Mouse (Mus musculus): ENCODE results near the gene Tmem115. TPM values are rescaled to one million over a fixed set of nuclear protein-coding genes. Genes with fewer than 3 reads are reported as not detected.

Gene Tmem115
- polyA plus RNA-seq, 1 experiment from 2014 or later: 41.3 TPM

DNA sequence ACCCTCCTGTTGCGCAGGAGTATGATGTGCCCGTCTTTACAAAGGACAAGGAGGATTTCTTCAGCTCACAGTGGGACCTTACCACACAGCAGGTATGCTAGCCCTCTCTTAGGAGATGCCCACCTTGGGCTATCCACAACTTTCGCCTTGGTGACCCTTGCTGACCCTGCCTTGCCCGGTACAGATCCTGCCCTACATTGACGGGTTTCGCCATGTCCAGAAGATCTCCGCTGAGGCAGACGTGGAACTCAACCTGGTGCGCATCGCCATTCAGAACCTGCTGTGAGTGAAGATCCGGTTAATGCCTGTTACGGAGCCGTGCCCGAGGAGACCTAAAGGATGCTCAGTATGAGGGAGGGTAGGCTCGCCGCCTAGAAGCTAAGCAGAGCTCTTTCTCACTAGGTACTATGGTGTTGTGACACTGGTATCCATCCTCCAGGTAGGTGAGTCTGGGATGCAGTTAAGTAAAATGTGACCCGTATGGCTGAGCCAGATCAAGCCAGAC, 10.5 kb downstream of the Tmem115 start:
- ATAC-seq: no peak
- Histone ChIP-seq H3K27ac (no peak overlapping the region), H3K4me3 (replicated peaks) (no peak overlapping the region), H3K36me3 (peaks cover 34% of the 10 kb centered on the region), H3K4me1 (replicated peaks) (peaks cover 45% of the 10 kb centered on the region), H3K4me2 (replicated peaks) (no peak overlapping the region), H3K9me3 (no peaks in the 10 kb centered on the region), H3K27me3 (peaks cover 19% of the 10 kb centered on the region), H3K9ac (replicated peaks) (no peak overlapping the region)
- 96% methylated on average over 17 of the region's 17 CpGs for WGBS

DNA sequence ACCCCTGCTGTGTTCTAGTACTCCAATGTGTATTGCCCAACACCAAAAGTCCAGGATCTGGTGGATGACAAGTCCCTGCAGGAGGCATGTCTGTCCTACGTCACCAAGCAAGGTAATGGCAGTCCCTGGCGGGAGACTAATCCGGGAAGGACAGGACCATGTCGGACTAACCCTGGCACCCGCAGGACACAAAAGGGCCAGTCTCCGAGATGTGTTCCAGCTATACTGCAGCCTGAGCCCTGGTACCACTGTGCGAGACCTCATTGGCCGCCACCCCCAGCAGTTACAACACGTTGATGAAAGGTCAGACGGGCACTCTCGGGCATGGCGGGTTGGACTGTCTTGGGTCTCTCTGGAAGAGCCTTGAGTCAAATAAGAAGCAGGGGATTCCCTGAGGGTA, 11.0 kb downstream of the Tmem115 start:
- H3K4me3 ChIP-seq (replicated peaks): no peak overlapping the region
- peaks cover 45% of the 10 kb centered on the region for H3K4me1 ChIP-seq (replicated peaks)
- no peak overlapping the region for H3K4me2 ChIP-seq (replicated peaks)
- H3K9me3 ChIP-seq: no peaks in the 10 kb centered on the region
- no peak overlapping the region for H3K27ac ChIP-seq
- no peak for ATAC-seq
- peaks cover 24% of the 10 kb centered on the region for H3K27me3 ChIP-seq
- H3K9ac ChIP-seq (replicated peaks): no peak overlapping the region
- peaks cover 29% of the 10 kb centered on the region for H3K36me3 ChIP-seq
- WGBS: 93% methylated on average over 12 of the region's 12 CpGs

DNA sequence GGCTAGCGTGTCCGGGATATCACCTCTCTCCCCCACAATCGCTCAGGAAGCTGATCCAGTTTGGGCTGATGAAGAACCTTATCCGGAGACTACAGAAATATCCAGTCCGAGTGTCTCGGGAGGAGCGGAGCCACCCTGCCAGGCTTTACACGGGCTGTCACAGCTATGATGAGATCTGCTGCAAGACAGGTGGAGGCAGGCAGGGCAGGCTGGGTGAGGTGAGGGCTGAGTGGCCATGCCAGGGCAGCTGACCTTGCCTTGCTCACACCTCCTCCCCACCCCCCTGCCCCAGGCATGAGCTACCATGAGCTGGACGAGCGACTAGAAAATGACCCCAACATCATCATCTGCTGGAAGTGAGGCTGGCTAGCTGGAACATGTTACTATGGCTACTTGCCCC, 11.5 kb downstream of the Tmem115 start:
- Histone ChIP-seq H3K27ac (no peak overlapping the region), H3K4me1 (replicated peaks) (peaks cover 43% of the 10 kb centered on the region), H3K9ac (replicated peaks) (no peak overlapping the region), H3K36me3 (peaks cover 24% of the 10 kb centered on the region), H3K4me2 (replicated peaks) (no peak overlapping the region), H3K4me3 (replicated peaks) (no peak overlapping the region), H3K27me3 (peaks cover 28% of the 10 kb centered on the region), H3K9me3 (no peaks in the 10 kb centered on the region)
- no peak for ATAC-seq
- 91% methylated on average over 10 of the region's 10 CpGs for WGBS

DNA sequence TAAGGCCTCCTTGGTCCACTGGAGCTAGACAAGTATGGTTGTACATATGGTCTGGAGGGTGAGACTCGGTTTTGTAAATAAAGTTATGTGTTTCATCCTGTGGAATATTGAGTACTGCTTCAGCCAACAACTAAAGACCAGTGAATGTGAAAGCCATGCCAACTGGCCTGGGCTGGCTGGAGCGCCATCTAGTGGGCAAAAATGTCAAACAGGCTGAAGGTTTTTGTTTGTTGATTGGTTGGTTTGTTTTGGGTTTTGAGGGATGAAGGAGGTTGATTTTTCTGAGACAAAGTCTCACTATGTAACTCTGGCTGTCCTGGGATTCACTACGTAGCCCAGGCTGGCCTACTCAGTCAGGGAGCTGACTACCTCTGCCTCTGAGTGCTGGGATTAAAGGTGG, 11.9 kb downstream of the Tmem115 start:
- Histone ChIP-seq H3K9me3 (no peaks in the 10 kb centered on the region), H3K27ac (no peak overlapping the region), H3K36me3 (peaks cover 21% of the 10 kb centered on the region), H3K27me3 (peaks cover 32% of the 10 kb centered on the region), H3K4me2 (replicated peaks) (no peak overlapping the region), H3K4me1 (replicated peaks) (peaks cover 41% of the 10 kb centered on the region), H3K9ac (replicated peaks) (no peak overlapping the region), H3K4me3 (replicated peaks) (no peak overlapping the region)
- 5% methylated on average over 3 of the region's 3 CpGs for WGBS
- no peak for ATAC-seq

DNA sequence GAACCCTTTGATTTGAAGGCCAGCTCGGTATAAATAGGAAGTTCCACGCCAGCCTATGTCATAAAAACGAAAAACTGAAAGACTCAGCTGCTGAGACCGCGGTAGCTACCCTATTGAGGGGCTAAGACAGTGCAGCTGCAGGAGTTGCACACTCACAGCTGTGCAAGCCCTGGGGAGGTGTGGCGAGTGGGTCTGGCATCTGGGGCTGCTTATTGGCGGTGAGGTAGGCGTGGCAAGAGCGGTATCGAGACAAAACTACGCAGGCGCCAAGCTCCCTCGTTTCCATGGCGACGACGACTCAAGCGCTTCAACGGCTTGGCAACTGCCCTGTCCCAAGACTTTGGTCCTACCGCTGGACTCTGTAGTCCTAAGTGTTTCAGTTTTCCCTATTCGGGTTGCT, 13.3 kb downstream of the Tmem115 start, which contains the start of gene Zmynd10:
TSS of gene Zmynd10 (plus strand) at position 273 of the 400 bp plus-strand sequence.
- Histone ChIP-seq H3K27ac (peak within 1 kb of the TSS; percentile 67), H3K4me3 (replicated peaks) (peak within 1 kb of the TSS; percentile 26), H3K9me3 (no peaks in the 10 kb centered on the region), H3K4me2 (replicated peaks) (peak within 1 kb of the TSS; percentile 53), H3K36me3 (peaks cover 21% of the 10 kb centered on the region), H3K4me1 (replicated peaks) (peaks cover 46% of the 10 kb centered on the region), H3K9ac (replicated peaks) (peak within 1 kb of the TSS; percentile 54), H3K27me3 (peaks cover 47% of the 10 kb centered on the region)
- 3% methylated on average over 20 of the region's 20 CpGs for WGBS
- peak; percentile 59 for ATAC-seq

DNA sequence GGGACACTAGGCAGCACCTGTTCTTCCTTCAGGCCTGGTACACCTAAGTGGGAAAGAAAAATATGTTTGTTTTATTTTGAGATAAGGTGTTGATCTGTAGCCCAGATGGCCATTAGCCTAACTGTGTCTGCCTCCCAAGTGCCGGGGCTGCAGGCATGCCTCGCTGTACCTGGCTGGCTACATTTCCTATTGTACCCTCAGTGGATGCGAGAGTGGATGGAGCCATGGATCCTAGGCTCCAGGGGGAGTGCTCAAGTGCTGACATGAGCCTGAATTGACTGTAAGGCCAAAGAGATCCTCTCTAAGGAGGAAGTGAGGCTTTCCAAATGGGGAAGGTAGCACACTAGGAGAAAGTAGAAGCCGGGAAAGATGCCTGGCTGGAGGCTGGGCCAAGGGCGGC, 14.2 kb downstream of the Tmem115 start:
- H3K27me3 ChIP-seq: peaks cover 56% of the 10 kb centered on the region
- H3K4me2 ChIP-seq (replicated peaks): peak overlapping the region; percentile 53; the same call in 1 of the 2 replicates
- WGBS: 80% methylated on average over 5 of the region's 5 CpGs
- ATAC-seq: no peak
- H3K4me1 ChIP-seq (replicated peaks): peaks cover 41% of the 10 kb centered on the region
- H3K36me3 ChIP-seq: peaks cover 21% of the 10 kb centered on the region
- H3K9me3 ChIP-seq: no peaks in the 10 kb centered on the region
- H3K4me3 ChIP-seq (replicated peaks): no peak overlapping the region
- no peak overlapping the region for H3K27ac ChIP-seq
- peak overlapping the region; percentile 54 for H3K9ac ChIP-seq (replicated peaks)

DNA sequence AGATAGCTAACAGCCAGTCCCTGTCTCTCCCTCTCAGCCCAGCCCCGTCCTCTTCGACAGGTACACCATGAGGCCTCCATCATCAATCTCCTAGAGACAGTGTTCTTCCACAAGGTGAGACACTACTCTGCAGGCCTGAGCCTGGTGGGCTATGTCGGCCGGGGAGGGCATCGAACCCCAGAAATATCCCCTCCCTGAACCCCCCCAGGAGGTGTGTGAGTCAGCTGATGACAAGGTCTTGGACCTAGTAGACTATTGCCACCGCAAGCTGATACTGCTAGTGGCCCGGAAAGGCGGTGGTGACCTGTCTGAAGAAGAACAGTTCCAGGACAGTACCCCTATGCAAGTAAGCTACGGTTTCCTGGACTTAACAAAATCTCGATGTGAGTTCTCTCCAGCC, 15.1 kb downstream of the Tmem115 start:
- Histone ChIP-seq H3K4me1 (replicated peaks) (peaks cover 48% of the 10 kb centered on the region), H3K9me3 (no peaks in the 10 kb centered on the region), H3K27me3 (peaks cover 61% of the 10 kb centered on the region), H3K27ac (no peak overlapping the region), H3K36me3 (peaks cover 16% of the 10 kb centered on the region), H3K4me2 (replicated peaks) (no peak overlapping the region), H3K9ac (replicated peaks) (no peak overlapping the region; the same call in 1 of the 2 replicates), H3K4me3 (replicated peaks) (no peak overlapping the region)
- WGBS: 91% methylated on average over 10 of the region's 10 CpGs
- no peak for ATAC-seq

DNA sequence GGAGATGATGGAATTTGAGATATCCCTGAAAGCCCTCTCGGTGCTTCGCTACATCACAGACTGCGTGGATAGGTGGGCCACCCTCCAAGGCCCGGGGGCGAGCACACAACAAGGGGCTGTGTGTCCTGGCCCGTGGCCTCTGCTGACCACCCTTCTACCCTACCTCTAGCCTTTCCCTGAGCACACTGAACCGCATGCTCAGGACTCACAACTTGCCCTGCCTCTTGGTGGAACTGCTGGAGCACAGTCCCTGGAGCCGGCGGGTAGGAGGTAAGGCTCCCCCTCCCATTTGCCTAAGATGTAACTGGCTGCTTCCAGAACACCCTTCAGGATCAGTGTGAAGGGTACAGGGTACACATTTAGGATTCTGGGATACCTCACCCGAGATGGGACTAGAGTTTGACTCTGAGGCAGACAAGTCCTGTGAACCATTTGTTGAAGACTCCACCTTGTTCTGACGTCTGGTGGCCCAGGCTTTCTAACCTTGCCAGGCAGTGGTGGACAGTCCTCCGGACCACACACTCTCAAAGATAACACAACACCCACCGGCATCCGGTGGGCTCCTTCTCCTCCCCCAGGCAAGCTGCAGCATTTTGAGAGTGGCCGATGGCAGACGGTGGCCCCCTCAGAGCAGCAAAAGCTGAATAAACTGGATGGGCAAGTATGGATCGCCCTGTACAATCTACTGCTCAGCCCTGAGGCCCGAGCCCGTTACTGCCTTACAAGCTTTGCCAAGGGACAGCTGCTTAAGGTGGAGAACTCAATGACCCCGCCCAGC, 15.7 kb downstream of the Tmem115 start:
- Histone ChIP-seq H3K4me3 (replicated peaks) (no peak overlapping the region), H3K9ac (replicated peaks) (no peak overlapping the region), H3K36me3 (peaks cover 9% of the 10 kb centered on the region), H3K9me3 (no peaks in the 10 kb centered on the region), H3K27me3 (peaks cover 61% of the 10 kb centered on the region), H3K4me1 (replicated peaks) (peaks cover 49% of the 10 kb centered on the region), H3K4me2 (replicated peaks) (no peak overlapping the region), H3K27ac (no peak overlapping the region)
- no peak for ATAC-seq
- WGBS: 87% methylated on average over 20 of the region's 20 CpGs

DNA sequence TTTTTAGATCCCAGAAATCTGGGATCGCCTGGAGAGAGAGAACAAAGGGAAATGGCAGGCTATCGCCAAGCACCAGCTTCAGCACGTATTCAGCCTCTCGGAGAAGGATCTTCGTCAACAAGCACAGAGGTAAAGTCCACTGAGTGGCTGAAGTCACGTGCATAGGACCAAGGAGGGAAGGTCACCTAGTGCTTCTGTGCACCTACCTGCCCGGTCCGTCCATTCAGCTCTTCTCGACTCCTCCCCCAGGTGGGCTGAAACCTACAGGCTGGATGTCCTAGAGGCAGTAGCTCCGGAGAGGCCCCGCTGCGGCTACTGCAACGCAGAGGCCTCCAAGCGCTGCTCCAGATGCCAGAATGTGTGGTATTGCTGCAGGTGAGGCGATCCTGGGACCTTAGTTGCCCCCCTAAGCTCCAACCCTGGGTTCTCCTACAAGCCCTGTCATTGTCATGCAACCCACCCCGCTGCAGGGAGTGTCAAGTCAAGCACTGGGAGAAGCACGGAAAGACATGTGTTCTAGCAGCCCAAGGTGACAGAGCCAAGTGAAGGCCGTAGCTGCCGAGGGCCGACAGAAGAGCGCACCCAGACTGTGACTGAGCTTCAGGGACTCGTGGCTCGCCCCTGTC, 16.9 kb downstream of the Tmem115 start:
- Histone ChIP-seq H3K9me3 (no peaks in the 10 kb centered on the region), H3K4me1 (replicated peaks) (peaks cover 56% of the 10 kb centered on the region), H3K27ac (no peak overlapping the region), H3K9ac (replicated peaks) (peak overlapping the region; percentile 54), H3K27me3 (peaks cover 61% of the 10 kb centered on the region), H3K36me3 (no peaks in the 10 kb centered on the region), H3K4me2 (replicated peaks) (peak overlapping the region; percentile 53), H3K4me3 (replicated peaks) (0 out of 2 replicates have a peak overlapping the region, but pooled peaks have one; percentile 30)
- 25% methylated on average over 23 of the region's 23 CpGs for WGBS
- ATAC-seq: no peak

DNA sequence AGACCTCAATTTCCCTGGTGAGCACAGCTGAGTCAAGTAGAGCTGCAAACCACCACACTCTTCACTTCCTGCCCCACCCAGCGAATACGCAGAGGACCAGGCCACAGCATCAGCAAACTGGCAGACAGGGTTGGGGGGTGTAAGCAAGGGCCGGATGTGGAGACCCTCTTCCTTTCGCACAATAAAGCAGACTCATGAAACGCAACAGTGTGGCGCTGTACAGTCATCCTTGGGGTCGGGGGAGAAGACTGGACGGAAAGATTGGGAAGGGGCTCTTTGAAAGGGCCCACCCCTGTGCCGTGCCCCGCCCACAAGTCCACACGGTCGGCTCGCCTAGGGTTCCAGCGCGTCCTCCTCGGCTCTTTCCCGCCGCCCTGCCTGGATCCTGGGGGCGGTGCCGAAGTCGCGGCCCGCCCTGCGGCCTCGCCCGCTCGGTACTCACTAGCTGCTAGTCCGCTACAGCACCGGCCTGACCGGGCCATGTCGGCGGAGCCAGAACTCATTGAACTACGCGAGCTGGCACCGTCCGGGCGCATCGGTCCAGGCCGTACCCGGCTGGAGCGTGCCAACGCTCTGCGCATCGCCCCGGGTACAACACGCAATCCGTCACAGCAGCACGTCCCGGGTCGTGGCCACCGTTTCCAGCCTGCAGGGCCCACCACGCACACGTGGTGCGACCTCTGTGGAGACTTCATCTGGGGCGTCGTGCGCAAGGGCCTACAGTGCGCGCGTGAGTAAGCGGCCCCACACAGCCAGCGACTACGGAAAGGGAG, 17.6 kb downstream of the Tmem115 start, which contains the start of gene Rassf1:
TSS of gene Rassf1 (plus strand) at position 439 of the 773 bp plus-strand sequence.
- no peak within 1 kb of the TSS for H3K27ac ChIP-seq
- H3K4me3 ChIP-seq (replicated peaks): peak within 1 kb of the TSS; percentile 30
- peak within 1 kb of the TSS; percentile 53 for H3K4me2 ChIP-seq (replicated peaks)
- H3K9ac ChIP-seq (replicated peaks): peak within 1 kb of the TSS; percentile 54
- WGBS: under 1% methylated on average over 61 of the region's 63 CpGs
- ATAC-seq: no peak
- no peaks in the 10 kb centered on the region for H3K9me3 ChIP-seq
- H3K4me1 ChIP-seq (replicated peaks): peaks cover 57% of the 10 kb centered on the region
- peaks cover 61% of the 10 kb centered on the region for H3K27me3 ChIP-seq
- H3K36me3 ChIP-seq: no peaks in the 10 kb centered on the region

DNA sequence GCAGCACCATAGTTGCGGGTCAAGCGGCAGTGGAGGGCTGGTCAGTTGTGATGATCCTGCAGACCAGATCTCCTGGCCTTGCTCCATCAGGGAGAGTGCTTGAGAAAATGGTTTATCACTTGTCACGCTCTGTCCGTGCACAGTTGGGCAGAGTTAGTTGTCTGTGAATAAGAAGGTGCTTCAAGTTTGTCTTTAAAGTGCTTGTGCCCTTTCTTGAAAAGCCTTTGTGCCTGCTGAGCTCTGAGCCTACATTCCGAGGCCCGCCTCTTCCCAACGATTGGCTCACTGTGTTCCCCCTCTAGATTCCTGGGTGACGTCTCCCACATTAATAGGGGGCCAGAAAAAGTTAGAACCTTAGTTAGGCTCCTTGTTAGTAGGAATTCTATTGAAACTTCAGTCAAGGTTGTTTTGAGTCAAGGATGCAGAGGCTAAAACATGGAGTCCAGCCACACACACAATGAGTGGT, 18.2 kb downstream of the Tmem115 start:
- Histone ChIP-seq H3K4me1 (replicated peaks) (peaks cover 57% of the 10 kb centered on the region), H3K4me2 (replicated peaks) (peak overlapping the region; percentile 53), H3K9ac (replicated peaks) (peak overlapping the region; percentile 54), H3K27me3 (peaks cover 61% of the 10 kb centered on the region), H3K9me3 (no peaks in the 10 kb centered on the region), H3K36me3 (peaks cover 5% of the 10 kb centered on the region; the same call in 1 of the 2 replicates), H3K27ac (no peak overlapping the region), H3K4me3 (replicated peaks) (peak overlapping the region; percentile 30)
- no peak for ATAC-seq
- WGBS: 7% methylated on average over 8 of the region's 8 CpGs
